Mouse (Mus musculus) v-Abl transformed pro-B cells (cell line): ENCODE measurements around the gene Brk1.

Experiments used
- in situ Hi-C, 2 experiments: fragments of 400-800 bp; cut with MboI; formaldehyde crosslinking; loops; one replicate each; pipeline ENCODE4 v1.15.1; 2025; ENCODE audit not compliant: unreplicated experiment in 2 of 2

Gene Brk1

DNA sequence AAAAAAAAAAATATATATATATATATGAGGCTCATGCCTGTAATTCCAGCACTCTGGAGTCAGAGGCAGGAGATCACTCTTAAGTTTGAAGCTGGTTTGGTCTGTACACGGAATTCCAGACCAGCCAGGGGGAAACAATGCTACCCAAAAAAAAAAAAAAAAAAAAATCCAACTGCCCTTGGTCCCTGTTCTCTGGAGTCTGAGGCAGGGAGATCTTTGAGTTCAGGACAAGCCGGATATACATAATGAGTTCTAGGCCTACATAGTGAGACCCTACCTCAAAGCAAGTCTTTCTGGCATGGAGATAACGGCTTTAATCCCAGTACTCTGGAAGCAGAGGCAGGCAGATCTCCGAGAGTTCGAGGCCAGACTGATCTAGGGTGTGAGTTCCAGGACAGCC is 18.8 kb downstream of the Brk1 start:
- in situ Hi-C loops, result no loop called here

DNA sequence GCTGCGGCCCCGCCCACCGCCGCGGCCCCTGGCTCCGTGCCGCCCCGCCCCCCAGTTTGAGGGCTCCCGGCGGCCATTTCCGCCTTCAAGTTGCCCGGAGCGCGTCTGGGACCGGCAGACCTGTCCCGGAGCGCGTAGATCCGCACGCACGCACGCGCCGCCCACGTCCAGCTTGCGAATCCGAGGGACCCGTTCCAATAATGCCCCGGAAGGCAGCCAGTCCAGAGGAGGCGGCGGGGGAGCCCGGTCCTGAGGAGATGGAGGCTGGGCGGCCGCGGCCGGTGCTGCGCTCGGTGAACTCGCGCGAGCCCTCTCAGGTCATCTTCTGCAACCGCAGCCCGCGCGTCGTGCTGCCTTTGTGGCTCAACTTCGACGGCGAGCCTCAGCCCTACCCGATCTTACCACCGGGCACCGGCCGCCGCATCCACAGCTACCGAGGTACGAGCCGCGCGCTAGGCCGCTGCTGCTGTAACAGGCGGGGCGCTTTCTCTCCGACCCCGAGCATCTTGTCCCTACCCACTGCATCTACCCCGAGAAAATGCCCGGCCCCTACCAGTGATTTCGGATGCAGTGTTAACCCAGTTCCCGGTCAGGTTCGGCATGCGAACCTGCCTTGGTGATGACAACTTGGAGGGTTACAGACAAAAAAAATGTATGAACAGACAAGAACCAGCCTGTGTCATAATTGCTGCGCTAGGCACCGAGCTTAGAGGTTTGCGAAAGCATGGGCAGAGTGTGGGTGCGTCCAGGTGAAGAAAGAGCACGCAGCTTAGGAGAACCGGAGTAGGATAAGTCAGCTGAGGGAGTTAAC is 19.6 kb downstream of the Brk1 start, which contains the start of gene Vhl:
Gene Vhl (plus strand): TSS at position 19 of the 811 bp plus-strand sequence.
- in situ Hi-C loops, result no loop called here

DNA sequence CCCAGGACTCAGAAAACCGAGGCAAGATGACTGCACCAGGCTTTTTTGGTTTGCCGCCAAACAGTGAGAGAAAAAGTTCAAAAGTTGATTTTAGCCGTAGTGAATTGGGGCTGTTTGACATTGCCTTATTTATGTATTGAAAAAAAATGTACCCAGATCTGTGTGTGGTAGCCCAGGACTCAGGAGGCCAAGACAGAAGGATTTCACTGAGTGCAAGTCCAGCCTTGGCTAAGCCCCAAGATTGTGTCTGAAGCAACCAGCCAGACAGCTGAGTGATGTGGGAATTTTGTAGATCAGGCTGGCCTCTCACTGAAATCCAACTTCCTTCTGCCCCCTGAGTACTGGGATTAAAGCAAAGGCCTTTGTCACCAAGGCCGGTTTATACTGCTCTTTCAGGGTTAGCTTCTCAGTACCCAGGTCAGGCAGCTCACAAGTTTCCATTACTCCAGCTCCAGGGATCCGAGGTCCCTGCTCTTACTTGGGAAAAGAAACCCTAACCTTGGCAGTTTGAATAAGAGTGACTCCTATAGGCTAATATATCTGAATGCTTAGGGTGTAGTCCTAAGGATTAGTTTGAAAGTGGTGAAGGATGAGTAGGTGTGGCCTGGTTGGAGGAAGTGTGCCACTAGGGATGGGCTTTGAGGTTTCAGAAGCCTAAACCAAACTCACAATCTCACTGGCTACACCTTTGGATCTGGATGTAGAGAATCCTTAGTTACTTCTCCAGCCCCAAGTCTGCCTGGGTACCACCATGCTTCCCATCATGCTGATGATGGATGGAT is 20.6 kb downstream of the Brk1 start:
- in situ Hi-C loops, result no loop called here

DNA sequence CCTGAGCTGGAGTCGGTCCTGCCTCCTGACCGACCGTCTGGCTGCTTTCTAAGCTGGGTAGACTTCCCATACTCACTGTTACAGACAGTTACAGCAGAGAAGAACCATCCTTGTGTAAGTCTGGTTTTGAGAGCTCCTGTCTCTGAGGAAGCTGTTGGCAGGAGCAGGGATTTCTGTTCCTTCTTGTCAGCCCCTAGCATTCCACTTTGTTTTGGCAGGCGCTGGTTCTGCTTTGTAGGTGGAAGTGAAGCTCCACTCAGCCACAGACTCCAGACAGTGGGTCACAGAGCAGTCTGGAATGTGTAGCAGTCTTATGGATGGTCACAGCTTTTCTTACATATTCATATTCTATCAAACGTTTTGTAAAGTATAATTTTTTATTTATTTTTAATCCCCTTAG is 25.8 kb downstream of the Brk1 start:
- in situ Hi-C loops, result no loop called here

DNA sequence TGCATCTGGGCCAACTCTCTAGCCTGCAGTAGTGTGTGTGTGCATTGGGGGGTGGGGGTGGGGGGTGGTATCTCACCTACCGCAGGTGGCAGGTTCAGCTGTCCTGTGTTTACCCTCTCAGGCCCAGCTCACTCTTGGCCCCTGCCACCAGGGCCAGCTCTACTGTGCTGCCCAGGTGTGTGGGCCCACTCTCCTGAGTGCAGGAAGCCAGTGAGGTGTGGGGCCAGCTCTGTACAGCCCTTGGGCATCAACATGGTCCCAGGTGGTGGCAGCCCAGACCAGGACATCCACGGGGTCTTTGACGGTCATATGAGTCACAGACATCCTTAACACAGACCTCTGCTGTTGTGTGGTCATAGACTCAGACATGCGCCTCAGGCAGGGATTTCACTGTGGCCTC is 28.3 kb downstream of the Brk1 start:
- in situ Hi-C loops, result no loop called here

DNA sequence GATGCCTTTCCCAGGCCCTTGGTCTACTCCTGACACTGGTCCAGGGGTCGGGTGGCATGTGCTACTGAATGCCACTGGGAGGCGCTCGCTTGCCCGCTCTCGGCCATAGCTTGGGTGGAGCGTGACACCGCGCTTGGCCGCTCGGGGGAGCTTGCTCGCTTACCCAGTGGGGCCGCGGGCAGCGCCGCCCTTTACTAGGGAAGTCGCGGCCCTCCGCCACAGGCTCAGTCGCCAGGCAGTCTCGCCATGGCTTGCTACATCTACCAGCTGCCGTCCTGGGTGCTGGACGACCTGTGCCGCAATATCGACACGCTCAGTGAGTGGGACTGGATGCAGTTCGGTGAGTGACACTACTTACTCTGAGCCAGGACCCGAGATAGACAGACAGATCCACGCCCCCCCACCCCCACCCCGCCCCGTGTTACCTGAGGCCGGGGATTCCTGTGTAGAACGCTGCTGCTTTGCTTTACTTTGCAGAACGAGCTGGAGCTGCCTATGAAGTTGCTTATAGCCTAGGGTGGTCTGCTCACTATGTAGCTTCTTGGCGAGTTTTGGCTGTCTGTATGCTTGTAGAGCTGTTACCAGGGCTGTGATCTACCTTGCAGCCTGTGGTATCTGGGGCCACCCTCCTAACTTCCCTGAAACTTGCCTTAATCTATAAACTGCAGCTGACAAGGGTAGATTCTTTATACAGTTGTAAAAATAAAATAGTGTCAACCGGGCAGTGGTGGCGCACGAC is 33.9 kb downstream of the Brk1 start, which contains the start of gene Irak2:
Gene Irak2 (plus strand): TSS at position 166 of the 739 bp plus-strand sequence.
- in situ Hi-C loops, result loop anchor here (5.0 kb wide), 2 partner anchors 39 to 44 kb away; no protein-coding TSS in a partner anchor

DNA sequence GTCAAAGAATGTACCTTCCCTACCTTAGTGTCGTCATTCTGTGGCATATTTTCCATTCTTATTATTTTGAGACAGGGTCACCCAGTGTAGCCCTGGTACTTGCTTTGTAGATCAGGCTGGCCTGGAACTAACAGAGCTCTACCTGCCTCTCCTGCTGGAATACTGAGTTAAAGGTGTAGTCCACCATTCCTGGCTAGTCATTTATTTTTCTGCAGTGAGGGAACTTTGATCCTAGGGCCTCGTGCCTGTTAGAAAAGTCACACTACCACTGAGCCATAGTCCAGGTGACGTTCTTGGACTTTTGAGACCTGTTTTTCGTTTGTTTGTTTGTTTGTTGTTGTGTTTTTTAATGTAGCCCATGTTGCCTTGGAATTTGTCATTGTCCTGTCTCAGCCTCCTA is 34.6 kb downstream of the Brk1 start:
- in situ Hi-C loops, result loop anchor here (5.0 kb wide), 2 partner anchors 38 to 43 kb away; no protein-coding TSS in a partner anchor

DNA sequence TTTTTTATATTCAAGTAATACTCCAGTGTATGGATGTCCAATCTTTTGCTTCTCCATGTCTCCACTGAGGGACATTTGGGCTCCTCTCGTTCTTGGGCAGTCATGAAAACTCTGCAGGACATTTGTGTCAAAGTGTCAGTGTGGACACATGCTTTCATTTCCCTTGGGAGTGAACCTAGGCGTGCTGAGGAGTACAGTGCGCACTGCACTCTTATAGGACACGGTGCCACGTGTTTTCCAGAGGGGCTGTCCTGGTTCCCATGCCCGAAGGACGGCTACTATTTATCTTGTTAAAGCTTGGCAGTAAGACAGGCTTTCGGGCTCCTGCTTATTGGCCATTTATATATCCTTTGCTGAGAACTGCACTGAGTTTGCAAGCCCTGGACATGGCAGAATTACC is 38.0 kb downstream of the Brk1 start:
- in situ Hi-C loops, result no loop called here

DNA sequence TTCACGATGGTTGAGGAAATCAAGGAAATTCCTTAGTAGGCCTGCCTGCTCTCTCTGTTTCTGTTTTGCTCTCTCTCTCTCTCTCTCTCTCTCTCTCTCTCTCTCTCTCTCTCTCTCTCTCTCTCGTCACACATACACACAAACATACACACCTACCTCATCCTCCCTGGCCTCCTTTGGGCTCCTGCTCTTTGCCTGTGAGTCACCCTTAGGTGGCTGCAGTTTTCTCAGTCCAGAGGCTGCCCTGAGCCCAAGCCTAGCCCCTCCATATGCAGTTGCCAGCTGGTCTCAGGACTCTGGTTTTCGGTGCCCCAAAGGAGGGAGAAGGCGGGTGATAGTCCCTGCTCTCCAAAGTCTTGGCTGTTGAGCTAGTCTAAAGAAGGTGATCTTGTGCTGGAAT is 38.4 kb downstream of the Brk1 start:
- in situ Hi-C loops, result no loop called here

DNA sequence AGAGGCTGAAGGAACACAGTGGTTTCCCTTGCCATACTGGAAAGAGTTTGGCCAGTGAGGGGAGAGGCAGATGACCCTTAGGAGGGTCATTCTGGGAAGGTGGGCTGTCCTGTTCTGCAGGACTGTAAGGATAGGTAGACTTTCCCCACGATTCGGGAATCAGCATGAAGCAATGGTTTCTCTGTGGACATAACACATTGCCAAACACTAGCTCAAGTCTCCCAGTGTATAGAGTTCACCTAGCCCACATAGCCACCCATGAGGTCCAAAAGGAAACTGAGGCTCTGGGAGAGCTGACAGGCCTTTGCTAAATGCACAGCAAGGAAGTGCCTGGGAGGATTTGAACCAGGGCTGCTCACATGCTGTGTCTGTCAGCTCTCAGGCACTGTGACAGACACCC is 39.4 kb downstream of the Brk1 start:
- in situ Hi-C loops, result no loop called here

DNA sequence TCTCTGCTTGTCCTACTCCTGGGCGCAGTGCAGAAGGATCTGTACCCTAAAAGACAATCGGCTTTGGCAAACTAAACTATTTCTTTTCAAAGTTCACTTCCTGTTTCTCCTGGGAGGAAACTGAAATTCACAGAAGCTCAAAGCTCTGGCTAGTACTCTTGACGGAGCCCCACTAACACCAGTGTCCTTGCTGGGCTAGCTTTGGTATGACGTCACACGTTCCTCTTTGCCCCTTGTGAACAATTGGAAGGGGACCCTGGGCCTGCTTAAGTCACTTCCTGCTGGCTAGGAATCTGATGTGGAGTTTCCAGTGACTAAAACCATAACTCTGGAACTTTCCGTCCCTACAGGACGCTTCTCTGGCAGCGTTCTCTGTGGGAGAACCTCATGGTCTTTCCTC is 40.2 kb downstream of the Brk1 start:
- in situ Hi-C loops, result no loop called here

DNA sequence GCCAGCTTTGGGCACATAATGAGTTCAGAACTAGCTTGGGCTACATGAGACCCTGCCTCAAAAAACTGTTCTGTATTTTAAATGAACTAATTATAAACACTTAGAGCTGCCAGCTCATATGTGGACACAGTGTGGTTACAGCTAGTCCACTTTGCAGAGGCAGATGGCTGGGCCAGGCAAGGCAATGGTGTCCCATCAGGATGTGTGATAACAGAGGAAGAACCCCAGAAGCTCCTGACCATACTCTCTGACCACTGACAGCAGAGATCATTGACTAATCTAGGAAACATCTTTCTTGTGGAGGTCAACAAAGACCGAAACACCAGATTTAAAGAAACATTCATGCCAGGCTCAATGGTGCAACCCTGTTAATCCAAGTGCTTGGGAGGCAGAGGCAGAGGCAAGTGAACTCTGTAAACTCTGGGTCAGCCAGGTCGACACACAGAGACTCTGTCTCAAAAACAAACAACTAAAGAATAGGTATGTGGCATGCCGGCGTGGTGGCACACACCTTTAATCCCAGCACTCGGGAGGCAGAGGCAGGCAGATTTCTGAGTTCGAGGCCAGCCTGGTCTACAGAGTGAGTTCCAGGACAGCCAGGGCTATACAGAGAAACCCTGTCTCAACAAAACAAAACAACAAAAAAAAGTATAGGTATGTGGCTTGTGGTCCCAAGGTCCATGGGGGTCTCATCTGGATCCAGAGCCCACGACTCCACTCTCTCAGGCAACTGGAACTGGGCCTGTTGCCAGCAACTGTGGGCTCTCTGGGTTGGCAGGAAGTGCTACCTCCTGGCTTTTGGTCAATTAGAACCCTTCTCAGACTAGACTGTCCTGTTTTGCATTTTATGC is 45.0 kb downstream of the Brk1 start:
- in situ Hi-C loops, result no loop called here

DNA sequence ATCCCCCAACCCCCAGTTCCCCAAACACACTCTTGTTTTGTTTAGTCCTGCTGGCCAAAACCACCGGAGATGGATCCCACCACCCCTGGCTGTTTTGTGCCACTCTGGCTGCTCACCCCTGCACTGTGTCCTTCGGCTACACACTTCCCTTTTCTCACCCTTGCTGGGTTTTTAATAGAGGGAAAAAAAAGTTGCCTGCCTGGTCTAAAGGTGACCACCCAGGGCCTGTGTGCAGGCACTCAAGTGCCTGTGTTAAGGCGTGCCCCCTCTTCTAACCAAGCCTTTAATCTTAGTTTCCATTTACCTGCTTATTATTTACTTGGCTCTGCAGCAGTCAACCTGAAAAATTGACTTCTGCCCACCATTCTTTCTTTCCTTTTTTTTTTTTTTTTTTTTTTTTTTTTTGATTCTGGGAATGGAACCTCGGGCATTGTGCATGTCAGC is 45.6 kb downstream of the Brk1 start:
- in situ Hi-C loops, result no loop called here

DNA sequence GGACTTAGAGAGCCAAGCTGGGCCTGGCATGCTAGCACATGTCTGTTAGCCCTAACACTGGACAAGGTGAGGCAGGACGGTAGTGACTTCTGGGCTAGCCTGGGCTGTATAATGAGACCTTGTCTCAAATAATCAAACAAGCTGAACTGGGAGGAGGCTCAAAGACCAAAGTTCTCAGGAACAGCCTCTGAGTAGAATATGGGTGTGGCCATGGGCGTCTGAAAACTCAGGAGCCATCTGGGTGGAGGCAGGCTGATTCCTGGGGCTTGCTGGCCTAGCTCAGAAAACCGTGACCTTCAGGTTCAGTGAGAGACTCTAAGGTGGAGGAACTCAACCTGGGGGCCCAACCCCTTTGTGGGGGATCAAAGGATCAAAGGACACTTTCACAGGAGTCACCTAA is 47.1 kb downstream of the Brk1 start:
- in situ Hi-C loops, result no loop called here

DNA sequence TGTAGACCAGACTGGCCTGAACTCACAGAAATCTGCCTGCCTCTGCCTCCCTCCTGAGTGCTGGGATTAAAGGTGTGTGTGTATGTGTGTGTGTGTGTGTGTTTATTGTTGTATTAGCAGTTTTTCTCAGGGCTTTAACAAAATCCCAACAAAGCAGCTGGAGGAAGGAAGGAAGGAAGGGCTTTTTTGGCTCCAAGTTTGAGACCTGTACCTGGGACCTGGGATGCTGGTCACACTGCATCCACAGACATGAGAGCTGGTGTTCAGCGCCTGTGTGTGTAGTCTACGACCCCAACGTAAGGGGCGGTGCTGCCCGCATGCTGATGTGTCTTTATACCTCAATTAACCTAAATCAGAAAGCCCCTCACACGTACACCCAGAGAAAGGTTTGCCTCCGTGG is 49.0 kb downstream of the Brk1 start:
- in situ Hi-C loops, result no loop called here

DNA sequence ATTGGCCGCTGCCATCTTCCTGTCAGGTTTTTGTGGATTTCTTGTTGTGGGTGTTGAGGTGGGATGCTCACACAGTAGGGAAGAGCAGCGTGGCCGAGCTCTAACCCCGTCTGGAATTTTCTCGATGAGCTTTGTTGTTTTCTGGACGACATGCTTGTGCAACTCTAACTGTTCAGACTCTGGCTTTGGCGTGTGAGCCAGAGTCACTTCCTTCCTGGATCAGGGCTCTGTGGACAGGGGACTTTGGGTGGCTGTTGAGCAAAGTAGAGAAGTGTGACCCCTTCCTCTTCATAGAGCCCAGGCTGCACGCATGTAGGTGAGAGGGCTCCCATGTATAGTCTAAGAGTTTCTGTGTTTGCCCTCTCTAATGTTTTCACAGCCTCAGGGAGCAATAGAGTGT is 49.5 kb downstream of the Brk1 start:
- in situ Hi-C loops, result no loop called here

DNA sequence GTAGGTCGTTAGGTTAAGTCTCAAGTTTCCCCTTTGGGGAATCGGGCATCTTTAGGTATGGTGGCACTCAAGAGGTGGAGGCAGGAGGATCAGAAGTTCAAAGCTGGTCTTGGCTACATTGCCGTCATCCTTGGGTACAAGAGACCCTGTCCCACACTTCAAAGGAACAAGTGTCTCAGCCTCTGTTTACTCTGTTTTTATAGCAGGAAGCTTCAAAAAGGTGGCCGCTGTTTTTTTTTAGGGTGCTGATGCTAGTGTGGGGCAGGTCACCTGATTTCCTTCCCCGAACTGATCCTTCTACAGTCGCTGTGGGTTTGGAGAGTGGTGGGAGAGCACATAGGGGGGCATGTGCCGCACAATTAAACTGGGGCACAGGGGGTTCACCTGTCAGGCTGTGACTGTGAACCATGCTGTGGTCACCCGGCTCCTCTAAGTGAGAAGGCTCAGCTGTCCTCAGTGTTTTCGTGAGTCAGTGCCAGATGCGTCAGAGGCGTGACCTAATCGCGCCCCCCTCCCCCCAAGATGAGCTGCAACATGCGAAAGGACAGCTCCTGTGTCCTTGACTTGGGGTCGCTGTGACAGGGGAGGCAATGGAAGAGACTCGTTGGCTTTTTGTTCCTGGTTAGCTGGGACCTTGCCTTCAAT is 50.3 kb downstream of the Brk1 start:
- in situ Hi-C loops, result no loop called here

DNA sequence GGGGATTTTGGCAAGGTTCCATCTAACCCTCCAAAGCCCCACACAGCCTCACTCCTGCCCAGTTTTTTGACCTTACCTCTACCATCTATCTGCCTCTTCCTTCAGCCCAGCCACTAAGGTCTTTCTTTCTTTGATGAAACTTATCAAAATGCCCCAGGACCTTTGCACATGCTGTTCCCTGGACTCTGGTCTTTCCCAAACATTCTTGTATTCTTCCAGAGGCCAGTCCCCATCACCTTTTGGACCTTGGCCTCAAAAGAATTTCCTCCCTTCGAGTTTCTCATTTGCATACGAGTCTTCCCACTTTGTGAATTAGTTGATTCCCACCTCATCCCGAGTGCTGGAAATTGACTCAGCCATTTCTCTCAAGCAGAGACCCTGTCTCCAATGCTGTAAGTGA is 50.9 kb downstream of the Brk1 start:
- in situ Hi-C loops, result no loop called here

DNA sequence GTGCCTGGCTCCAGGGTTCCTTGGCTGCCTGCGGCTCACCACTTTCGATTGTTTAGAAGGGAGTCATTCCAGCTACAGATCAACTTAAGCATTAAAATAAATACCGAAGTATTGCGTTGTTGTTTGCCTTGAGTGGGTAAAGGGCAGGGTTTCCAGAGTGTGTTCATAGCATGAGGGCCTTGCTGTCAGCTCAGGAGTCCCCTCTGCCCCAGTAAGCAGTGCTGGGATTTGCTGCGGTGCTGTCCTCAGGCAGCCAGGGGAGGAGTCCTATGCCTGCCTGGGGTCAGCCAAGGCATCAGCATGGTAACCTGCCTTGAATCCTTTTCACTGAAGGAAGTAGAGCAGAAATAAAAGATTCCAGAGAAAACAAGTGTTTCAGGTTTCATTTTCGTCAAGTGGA is 52.3 kb downstream of the Brk1 start:
- in situ Hi-C loops, result no loop called here

DNA sequence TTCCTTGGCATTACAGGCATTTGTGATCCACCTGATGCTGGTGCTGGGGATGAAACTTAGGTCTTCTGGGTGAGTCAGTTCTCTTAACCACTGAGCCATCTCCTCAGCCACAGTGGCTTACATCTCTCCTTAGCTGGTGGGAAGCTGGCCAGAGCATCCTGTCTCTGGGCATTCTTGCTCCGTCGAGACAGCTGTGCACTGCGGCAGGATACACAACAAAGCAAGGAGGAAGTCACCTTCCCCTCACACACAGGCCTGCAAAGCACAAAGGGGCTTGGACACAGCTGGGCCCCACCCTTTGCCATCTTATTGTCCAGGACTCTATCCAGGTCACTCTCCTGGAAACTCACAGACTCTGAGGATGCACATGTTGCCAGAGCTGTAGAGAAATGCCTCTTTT is 53.7 kb downstream of the Brk1 start:
- in situ Hi-C loops, result no loop called here
